Mouse (Mus musculus) heart, embryonic 10.5 days (tissue): ENCODE measurements around the gene Sun3. TPM values are rescaled to one million over a fixed set of nuclear protein-coding genes. Genes with fewer than 3 reads are reported as not detected.

Experiments
- DNase-seq: peaks from one replicate; pipeline ENCODE4 v3.0.0-alpha.2; 2017; ENCODE audit warnings: low spot score
- H3K27ac ChIP-seq: fragments of 300-500 bp; sonication (generic); 2 replicates; pipeline ENCODE4 v1.5.1; 2016; ENCODE audit warnings: mild to moderate bottlenecking
- H3K27me3 ChIP-seq: fragments of 300-500 bp; sonication (generic); 2 replicates; pipeline ENCODE4 v1.6.1; 2016; ENCODE audit warnings: mild to moderate bottlenecking; ENCODE audit not compliant: poor library complexity, insufficient read depth, severe bottlenecking
- H3K36me3 ChIP-seq: fragments of 300-500 bp; sonication (generic); 2 replicates; pipeline ENCODE4 v1.6.1; 2016; ENCODE audit warnings: mild to moderate bottlenecking, moderate library complexity
- H3K4me1 ChIP-seq: fragments of 300-500 bp; sonication (generic); 2 replicates; pipeline ENCODE4 v1.6.1; 2016; ENCODE audit warnings: mild to moderate bottlenecking
- H3K4me3 ChIP-seq: fragments of 300-500 bp; sonication (generic); 2 replicates; pipeline ENCODE4 v1.5.1; 2016; ENCODE audit warnings: mild to moderate bottlenecking, moderate library complexity
- H3K9me3 ChIP-seq: fragments of 300-500 bp; sonication (generic); 2 replicates; pipeline ENCODE4 v1.6.1; 2016; ENCODE audit warnings: mild to moderate bottlenecking, moderate library complexity
- WGBS: fragments of 180-500 bp; shearing (Covaris S2); methylation state at CpG from one replicate; pipeline ENCODE4 v1.1.7; 2016; 5-methylcytosine and 5-hydroxymethylcytosine counted together
- polyA plus RNA-seq: library from polyadenylated mRNA; unstranded; fragments of >200 nt; fragmentation: Nextera tagmentation; extraction: Ambion mirVana; gene quantifications from 2 replicates; pipeline ENCODE4 v1.2.1, GENCODE M21; 2016

Gene Sun3
- polyA plus RNA-seq, 1 experiment from 2014 or later, result 0.35 TPM

- Histone ChIP-seq H3K27me3 (no peaks in the 10 kb centered on the region), H3K27ac (no peak overlapping the region), H3K9me3 (no peaks in the 10 kb centered on the region), H3K4me3 (no peak overlapping the region), H3K4me1 (no peaks in the 10 kb centered on the region), H3K36me3 (no peaks in the 10 kb centered on the region)
- WGBS, result 71% methylated on average over 7 of the region's 7 CpGs
- no peak for DNase-seq
Observed at GRCm38 (mm10) chr11:9024782-9025181, 24.0 kb downstream of the Sun3 start.

DNA sequence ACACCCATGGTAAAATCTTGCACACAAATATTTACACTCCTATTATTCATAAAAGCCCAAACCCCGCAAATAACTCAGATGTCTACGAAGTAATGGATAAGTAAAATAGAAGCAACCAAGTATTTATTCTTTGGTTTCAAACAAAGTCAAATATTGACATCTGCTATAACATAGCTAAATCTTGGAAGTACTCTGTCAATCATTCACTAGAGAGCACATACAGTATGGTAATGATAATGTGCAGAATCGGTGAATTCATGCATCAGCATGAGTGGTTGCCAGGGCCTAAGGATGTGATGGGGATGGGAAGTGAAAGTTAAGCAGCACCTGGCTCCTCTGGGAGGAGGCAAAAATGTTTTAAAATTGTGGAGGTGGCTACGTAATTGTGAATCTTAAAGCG is 28.6 kb downstream of the Sun3 start:
- Histone ChIP-seq H3K36me3 (no peaks in the 10 kb centered on the region), H3K4me3 (no peak overlapping the region), H3K9me3 (no peaks in the 10 kb centered on the region), H3K4me1 (no peaks in the 10 kb centered on the region), H3K27me3 (no peaks in the 10 kb centered on the region), H3K27ac (no peak overlapping the region)
- no peak for DNase-seq
- 88% methylated on average over 5 of the region's 5 CpGs for WGBS

DNA sequence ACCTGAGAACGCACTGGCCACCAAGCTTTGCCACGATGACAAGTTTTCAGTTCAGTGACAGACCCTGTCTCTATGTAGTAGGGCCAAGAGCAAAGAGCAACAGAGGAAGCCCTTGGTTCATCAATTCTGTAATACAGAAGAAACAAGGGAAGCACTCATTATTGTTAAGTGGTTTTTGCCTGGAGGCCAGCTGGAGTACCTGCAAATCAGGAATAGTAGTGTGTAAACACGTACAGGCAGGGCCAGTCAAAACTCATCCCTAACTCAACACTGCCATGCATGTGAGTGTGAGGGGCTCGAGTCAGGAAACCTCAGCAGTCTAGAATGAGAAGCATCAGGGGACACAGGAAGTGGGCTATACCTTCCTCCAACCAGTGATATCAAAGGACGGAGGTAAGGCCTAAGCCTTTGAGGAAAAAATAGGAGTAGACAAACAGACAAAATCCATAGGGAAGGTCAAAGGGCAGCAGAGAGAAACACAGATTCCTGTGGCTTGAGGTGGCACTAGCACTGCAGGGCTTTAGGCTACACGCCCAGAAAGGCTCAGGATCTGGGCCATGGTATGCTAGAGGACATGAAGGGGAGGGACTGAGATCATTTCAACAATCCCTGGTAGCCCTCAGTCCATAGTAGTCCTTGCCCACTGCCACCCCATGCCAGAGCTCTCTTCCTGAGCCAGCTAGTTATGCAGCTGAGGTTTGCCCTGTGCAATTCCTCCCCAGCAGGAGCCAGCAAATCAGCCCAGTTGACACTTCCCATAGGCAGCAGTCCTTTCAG is 30.1 kb downstream of the Sun3 start:
- 74% methylated on average over 6 of the region's 6 CpGs for WGBS

GRCm38 (mm10) chr11:9014740-9015139 is 34.1 kb downstream of the Sun3 start:
- 84% methylated on average over 3 of the region's 3 CpGs for WGBS
- no peak overlapping the region for H3K27ac ChIP-seq

More for the DNA sequence above, 30.1 kb downstream of the Sun3 start:
- DNase-seq, result no peak
- Histone ChIP-seq H3K36me3 (no peaks in the 10 kb centered on the region), H3K27me3 (no peaks in the 10 kb centered on the region), H3K4me1 (no peaks in the 10 kb centered on the region), H3K9me3 (no peaks in the 10 kb centered on the region), H3K27ac (no peak overlapping the region), H3K4me3 (no peak overlapping the region)

DNA sequence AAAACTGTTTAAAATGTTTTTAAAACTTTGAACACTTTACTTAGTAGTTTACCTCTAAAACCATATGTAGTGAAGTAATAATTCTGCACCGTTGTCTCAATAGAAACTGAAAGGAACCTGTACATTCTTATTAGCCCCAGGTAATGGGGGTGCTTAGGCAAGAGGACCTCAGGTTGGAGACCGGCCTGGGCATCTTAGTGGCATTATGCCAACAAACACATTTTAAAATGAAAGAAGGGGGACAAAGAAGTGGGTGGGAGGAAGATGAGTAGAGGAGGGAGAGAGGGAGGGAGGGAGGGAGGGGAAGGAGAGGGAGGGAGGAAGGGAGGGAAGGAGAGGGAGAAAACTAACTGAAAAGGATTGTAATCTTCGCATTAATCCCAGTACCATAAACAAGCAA is 37.4 kb downstream of the Sun3 start:
- WGBS, result 2% methylated on average over 3 of the region's 3 CpGs
- no peak for DNase-seq
- peaks cover 20% of the 10 kb centered on the region; the same call in 1 of the 2 replicates for H3K36me3 ChIP-seq

More at GRCm38 (mm10) chr11:9014740-9015139, 34.1 kb downstream of the Sun3 start:
- Histone ChIP-seq H3K36me3 (no peaks in the 10 kb centered on the region), H3K4me1 (peaks cover 7% of the 10 kb centered on the region; the same call in 1 of the 2 replicates), H3K9me3 (no peaks in the 10 kb centered on the region), H3K4me3 (no peak overlapping the region), H3K27me3 (no peaks in the 10 kb centered on the region)
- DNase-seq, result no peak

DNA sequence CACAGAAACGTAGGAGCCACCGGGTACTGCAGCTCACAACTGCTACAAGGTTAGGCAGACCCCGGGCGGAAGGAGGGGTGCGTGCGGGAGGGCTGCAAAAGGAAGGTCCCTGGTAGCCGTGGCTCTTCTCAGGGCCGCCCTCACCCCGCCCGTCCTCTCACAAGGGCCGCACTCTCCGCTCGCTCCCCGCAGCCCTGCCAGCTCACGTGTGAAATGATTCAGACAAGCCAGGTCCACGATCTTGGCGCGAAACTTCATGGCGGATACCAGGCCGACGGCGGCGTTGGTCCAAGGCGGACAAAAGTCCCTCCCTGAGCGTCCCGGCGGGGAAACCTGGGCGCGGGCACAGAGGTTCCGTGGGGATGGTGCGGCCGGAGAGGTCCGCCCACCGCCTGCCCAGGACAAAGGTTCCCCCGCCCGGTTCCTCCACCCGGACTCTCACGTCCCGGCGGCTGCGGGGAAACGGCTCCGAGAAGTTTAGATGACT is 37.9 kb downstream of the Sun3 start, which contains the start of gene Hus1:
Hus1 (minus strand) TSS at position 339 of the 487 bp plus-strand sequence.
- no peaks in the 10 kb centered on the region for H3K27me3 ChIP-seq
- H3K9me3 ChIP-seq, result no peaks in the 10 kb centered on the region
- under 1% methylated on average over 43 of the region's 43 CpGs for WGBS
- peak within 1 kb of the TSS; percentile 98 for H3K27ac ChIP-seq
- H3K36me3 ChIP-seq, result peaks cover 23% of the 10 kb centered on the region
- peaks cover 9% of the 10 kb centered on the region; the same call in 1 of the 2 replicates for H3K4me1 ChIP-seq
- peak within 1 kb of the TSS; percentile 84 for H3K4me3 ChIP-seq
- DNase-seq, result peak; percentile 95

More for the DNA sequence above, 37.4 kb downstream of the Sun3 start:
- Histone ChIP-seq H3K4me3 (peak overlapping the region; percentile 84), H3K27ac (peak overlapping the region; percentile 98), H3K27me3 (no peaks in the 10 kb centered on the region), H3K4me1 (peaks cover 9% of the 10 kb centered on the region; the same call in 1 of the 2 replicates), H3K9me3 (no peaks in the 10 kb centered on the region)

DNA sequence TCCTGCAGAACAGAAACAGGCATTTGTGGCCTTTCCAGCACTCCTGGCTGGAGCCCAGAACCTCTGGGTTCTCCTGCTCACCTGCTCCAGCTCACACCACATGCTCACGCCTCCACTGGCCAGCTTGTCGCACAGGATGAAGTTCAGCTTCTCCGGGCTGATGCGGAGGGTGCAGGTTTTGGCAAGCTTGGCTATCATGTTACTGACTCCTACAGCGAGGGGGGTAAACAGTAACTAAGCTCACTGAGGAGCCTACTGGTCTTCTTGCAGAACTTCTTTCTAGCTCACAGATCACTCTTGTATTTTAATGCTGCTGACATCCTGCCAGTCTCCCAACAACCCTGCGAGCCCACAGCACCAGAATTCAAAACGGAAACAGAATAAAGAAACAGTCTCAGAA is 38.4 kb downstream of the Sun3 start:
- peaks cover 28% of the 10 kb centered on the region for H3K36me3 ChIP-seq
- H3K27ac ChIP-seq, result peak overlapping the region; percentile 98
- H3K9me3 ChIP-seq, result no peaks in the 10 kb centered on the region
- DNase-seq, result peak; percentile 82
- H3K27me3 ChIP-seq, result no peaks in the 10 kb centered on the region
- WGBS, result 0% methylated on average over 7 of the region's 7 CpGs
- peak overlapping the region; percentile 84 for H3K4me3 ChIP-seq
- peaks cover 9% of the 10 kb centered on the region; the same call in 1 of the 2 replicates for H3K4me1 ChIP-seq

DNA sequence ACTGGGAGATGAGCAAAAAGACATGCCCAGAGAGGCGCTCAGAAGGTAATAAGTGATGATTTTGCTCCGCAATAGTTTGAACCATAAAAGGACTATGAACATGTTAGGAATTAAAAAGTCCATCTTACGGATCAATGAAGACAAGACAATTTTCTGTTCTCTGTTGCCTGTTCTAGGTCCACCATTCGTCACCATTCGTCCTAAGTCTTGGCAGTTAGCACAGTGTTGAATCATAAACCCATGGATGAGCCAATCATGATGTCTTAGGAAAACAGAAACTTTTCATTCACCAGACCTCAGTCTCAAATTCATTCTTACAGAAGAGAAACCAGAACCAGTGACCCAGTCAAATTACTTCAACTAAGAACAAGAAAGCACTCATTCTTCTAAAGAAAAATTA is 40.0 kb downstream of the Sun3 start:
- H3K27me3 ChIP-seq, result no peaks in the 10 kb centered on the region
- H3K36me3 ChIP-seq, result peaks cover 44% of the 10 kb centered on the region
- no peak overlapping the region for H3K27ac ChIP-seq
- H3K4me1 ChIP-seq, result peaks cover 9% of the 10 kb centered on the region; the same call in 1 of the 2 replicates
- no peaks in the 10 kb centered on the region for H3K9me3 ChIP-seq
- DNase-seq, result no peak
- H3K4me3 ChIP-seq, result no peak overlapping the region
- WGBS, result 97% methylated on average over 5 of the region's 5 CpGs

DNA sequence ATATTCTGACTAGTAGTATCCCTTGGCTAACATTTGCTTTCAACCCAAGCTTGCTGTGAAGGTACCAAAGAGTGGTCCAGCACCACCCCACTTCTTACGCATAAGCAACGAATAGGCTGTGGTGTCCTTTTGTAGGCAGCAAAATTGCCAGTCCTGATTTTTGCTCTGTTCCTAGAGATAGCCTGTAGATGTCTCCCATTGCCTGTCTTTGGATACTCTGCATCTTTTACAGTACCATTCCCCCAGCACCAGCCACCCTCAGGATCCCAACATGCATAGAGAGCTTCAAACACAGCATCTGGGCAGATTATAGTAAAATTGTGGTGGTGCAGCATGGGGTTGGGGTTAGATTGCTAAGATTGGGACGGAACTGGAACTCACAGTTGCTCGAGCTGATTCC is 60.7 kb downstream of the Sun3 start:
- WGBS, result 78% methylated on average over 4 of the region's 4 CpGs

DNA sequence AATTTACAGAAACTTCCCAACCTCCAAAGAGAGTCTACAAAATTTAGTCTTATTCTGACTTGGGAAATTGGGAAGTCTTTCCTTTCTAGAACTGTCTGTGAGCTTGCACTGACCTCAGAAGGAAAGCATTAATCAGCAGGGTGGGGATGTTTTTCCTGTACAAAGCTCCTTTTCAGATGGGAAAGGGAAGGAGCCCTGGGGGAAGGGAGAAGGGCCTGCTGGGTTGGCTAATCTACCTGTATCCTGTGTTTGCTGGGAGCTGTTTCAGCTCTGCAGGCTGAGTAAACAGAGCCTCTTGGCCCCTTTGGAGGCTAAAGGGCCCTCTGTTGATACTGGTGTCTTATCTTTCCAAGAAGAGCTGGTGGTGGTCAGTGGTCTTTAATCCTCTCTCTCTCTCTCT is 62.7 kb downstream of the Sun3 start:
- H3K4me3 ChIP-seq, result no peak overlapping the region
- peaks cover 15% of the 10 kb centered on the region for H3K4me1 ChIP-seq
- no peaks in the 10 kb centered on the region for H3K9me3 ChIP-seq
- H3K27ac ChIP-seq, result 0 out of 2 replicates have a peak overlapping the region, but pooled peaks have one; percentile 6
- H3K36me3 ChIP-seq, result peaks cover 5% of the 10 kb centered on the region; the same call in 1 of the 2 replicates
- H3K27me3 ChIP-seq, result peaks cover 17% of the 10 kb centered on the region
- no peak for DNase-seq

More for the DNA sequence above, 60.7 kb downstream of the Sun3 start:
- peaks cover 15% of the 10 kb centered on the region for H3K4me1 ChIP-seq
- H3K27ac ChIP-seq, result no peak overlapping the region
- H3K27me3 ChIP-seq, result peaks cover 17% of the 10 kb centered on the region
- no peak for DNase-seq
- peaks cover 24% of the 10 kb centered on the region for H3K36me3 ChIP-seq
- no peak overlapping the region for H3K4me3 ChIP-seq
- H3K9me3 ChIP-seq, result no peaks in the 10 kb centered on the region

- peaks cover 17% of the 10 kb centered on the region for H3K27me3 ChIP-seq
- no peak overlapping the region for H3K27ac ChIP-seq
- no peaks in the 10 kb centered on the region for H3K36me3 ChIP-seq
- H3K4me1 ChIP-seq, result peaks cover 15% of the 10 kb centered on the region
- no peak for DNase-seq
- no peaks in the 10 kb centered on the region for H3K9me3 ChIP-seq
- 39% methylated on average over 6 of the region's 6 CpGs for WGBS
- H3K4me3 ChIP-seq, result no peak overlapping the region
Observed at GRCm38 (mm10) chr11:8983237-8983861, 65.4 kb downstream of the Sun3 start.

DNA sequence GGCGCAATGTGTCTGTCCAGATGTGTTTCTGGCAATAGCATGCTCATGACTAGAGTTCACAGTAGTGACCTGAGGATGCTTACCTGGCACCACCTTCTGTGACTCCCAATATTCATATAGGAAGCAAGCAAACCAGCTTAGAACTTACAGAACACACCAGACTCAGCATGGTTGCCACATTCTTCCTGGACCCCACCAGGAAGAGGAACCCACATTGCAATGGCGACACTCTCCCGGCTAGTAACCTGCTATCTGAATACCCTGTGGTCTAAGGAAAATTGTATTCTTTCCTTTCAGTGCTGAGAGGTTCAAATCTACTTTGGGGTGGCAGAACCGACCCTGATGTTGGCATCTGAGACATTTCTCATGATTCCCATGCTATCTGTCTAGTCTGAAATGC is 70.6 kb downstream of the Sun3 start:
- Histone ChIP-seq H3K4me1 (no peaks in the 10 kb centered on the region), H3K36me3 (no peaks in the 10 kb centered on the region), H3K27me3 (no peaks in the 10 kb centered on the region), H3K27ac (no peak overlapping the region), H3K4me3 (no peak overlapping the region), H3K9me3 (no peaks in the 10 kb centered on the region)
- 78% methylated on average over 4 of the region's 4 CpGs for WGBS
- DNase-seq, result no peak

DNA sequence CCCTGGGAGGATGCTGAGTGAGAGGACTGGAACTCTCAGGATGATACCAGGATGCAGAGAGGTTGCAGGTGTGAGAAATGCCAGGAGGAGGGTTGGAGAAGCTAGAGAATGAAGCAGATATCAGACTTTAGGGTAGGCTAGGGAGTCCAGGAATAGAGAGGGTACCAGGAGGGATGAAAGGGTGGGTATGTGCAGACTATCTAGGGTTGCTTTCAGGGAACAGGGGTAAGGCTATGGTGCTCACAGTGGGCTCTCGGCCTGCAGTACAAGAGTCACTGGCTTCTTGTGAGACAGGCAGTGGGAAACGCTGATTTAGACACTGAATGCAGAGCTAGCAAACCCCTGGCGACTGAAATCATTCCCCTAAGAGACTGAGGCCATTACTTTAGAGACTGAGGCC is 75.6 kb downstream of the Sun3 start, which contains the start of gene Pkd1l1:
Pkd1l1 (minus strand) TSS at position 101 of the 400 bp plus-strand sequence.
- H3K27me3 ChIP-seq, result 0 out of 2 replicates have a peak, but pooled peaks cover 3% of the 10 kb centered on the region
- H3K4me3 ChIP-seq, result no peak within 1 kb of the TSS
- no peak within 1 kb of the TSS for H3K27ac ChIP-seq
- H3K9me3 ChIP-seq, result no peaks in the 10 kb centered on the region
- no peaks in the 10 kb centered on the region for H3K36me3 ChIP-seq
- WGBS, result 72% methylated on average over 3 of the region's 3 CpGs
- DNase-seq, result no peak
- H3K4me1 ChIP-seq, result no peaks in the 10 kb centered on the region
